Mouse (Mus musculus): ENCODE data around the gene Gm45837.

GRCm38 (mm10) chr7:101557391-101557790 lies 146.7 kb downstream of the Gm45837 start:
- TF ChIP-seq CTCF (IDR thresholded peaks at IDR 0.05; ENCODE audit: low read depth, low read length), result no peak
- TF ChIP-seq POLR2A (IDR thresholded peaks at IDR 0.05; ENCODE audit: extremely low read depth, insufficient read depth, low read length), result no peak

Data from liver, adult 2 months (tissue).